Mouse (Mus musculus) C2C12 (cell line): ENCODE results near the gene Gucd1.

Experiments used
- CTCF ChIP-seq: IDR thresholded peaks from one replicate; pipeline ENCODE4 v1.5.1; 2011; ENCODE audit not compliant: control insufficient read depth, insufficient read depth, insufficient read length
- FOSL1 ChIP-seq: IDR thresholded peaks from one replicate; pipeline ENCODE4 v1.8.0; 2011; ENCODE audit warnings: mild to moderate bottlenecking, low read length; ENCODE audit not compliant: poor library complexity, insufficient read depth, severe bottlenecking
- MAX ChIP-seq: IDR thresholded peaks from one replicate; pipeline ENCODE4 v1.6.1; 2011; ENCODE audit warnings: mild to moderate bottlenecking, control low read depth
- MYOD1 ChIP-seq: IDR thresholded peaks from one replicate; pipeline ENCODE4 v1.6.1; 2011; ENCODE audit warnings: low read depth; ENCODE audit not compliant: control insufficient read depth, insufficient read length
- MYOG ChIP-seq: IDR thresholded peaks from one replicate; pipeline ENCODE4 v1.6.1; 2011; ENCODE audit not compliant: control insufficient read depth, insufficient read length; ENCODE audit errors: extremely low read depth

DNA sequence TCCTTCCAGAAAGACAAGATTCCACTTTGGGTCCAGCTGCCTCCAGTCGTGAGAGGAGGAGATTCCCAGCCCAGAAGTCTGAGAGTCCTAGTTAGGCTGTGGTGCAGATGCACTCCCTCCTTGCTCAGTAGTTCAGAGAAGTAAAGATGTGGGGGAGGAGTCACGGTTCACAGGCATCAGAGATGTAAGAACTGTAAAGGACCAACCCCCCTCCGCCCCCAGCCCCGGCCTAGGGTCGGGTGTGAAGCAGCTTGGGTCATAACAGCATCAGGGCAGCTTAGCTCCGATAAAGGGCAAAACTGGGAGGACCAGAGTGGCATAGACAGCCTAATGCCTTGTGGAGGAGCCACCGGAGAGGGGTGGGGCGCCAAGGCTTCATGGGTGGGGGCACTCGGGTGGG, 201.3 kb downstream of the Gucd1 start:
- no peak for TF ChIP-seq MYOD1
- no peak for TF ChIP-seq CTCF
- TF ChIP-seq MYOG, result no peak
- TF ChIP-seq FOSL1, result no peak
- TF ChIP-seq MAX, result no peak
